Mouse (Mus musculus): ENCODE data around the gene Rassf6. TPM values are rescaled to one million over a fixed set of nuclear protein-coding genes. Genes with fewer than 3 reads are reported as not detected.
"Not testable (repeated sequence)": the region's sequence is repeated elsewhere in the genome, so short reads cannot be mapped to it uniquely, and the experiment has no call there.

Gene Rassf6
- polyA plus RNA-seq, 1 experiment from 2014 or later = not detected

DNA sequence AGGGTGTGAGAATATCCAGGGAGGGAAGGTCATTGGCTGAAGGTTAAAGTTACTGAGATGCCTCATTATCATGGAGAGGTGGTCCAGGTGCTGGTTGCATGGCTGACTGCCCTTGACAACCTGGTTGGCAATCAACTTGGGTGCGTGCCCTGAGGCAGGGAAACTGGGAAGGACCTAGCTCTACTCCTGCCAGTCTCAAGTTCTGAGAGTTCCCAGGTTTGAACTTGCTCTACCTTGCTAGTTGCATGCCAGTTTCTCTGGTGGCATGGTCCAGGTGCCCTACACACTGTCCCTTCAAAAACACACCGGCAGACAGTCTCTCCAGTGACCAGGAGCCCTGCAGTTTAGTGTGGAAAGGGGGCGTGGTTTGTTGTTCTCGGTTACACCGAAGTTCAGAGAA lies 7.0 kb upstream of the Rassf6 start:
- 81% methylated on average over 5 of the region's 5 CpGs for WGBS (ENCODE audit: missing documents)
- Histone ChIP-seq H3K27ac (no peak overlapping the region), H3K4me3 (ENCODE audit: inconsistent target) (no peak overlapping the region), H3K36me3 (ENCODE audit: inconsistent target) (no peaks in the 10 kb centered on the region), H3K79me2 (ENCODE audit: inconsistent target) (no peaks in the 10 kb centered on the region)

DNA sequence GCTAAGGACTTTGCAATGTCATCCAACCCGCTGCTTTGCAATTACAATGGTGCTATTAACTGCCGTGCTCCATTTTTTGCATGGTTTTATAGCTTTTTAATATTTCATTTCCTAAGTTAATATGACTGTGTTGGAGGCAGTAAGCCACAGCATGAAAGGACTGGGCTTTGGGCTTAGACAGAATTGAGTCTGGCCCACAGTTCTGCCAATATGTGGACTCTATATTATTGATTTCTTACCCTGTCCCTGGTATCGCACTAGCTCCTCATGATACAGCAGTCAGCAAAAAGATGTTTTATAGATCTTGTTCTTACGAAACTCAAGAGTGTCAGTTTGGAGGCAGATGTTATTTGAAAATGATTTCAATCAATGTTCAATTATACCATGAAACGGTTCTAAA lies 5.9 kb upstream of the Rassf6 start:
- Histone ChIP-seq H3K4me3 (ENCODE audit: inconsistent target) (no peak overlapping the region), H3K36me3 (ENCODE audit: inconsistent target) (no peaks in the 10 kb centered on the region), H3K79me2 (ENCODE audit: inconsistent target) (no peaks in the 10 kb centered on the region), H3K27ac (no peak overlapping the region)
- 96% methylated on average over 5 of the region's 5 CpGs for WGBS (ENCODE audit: missing documents)

DNA sequence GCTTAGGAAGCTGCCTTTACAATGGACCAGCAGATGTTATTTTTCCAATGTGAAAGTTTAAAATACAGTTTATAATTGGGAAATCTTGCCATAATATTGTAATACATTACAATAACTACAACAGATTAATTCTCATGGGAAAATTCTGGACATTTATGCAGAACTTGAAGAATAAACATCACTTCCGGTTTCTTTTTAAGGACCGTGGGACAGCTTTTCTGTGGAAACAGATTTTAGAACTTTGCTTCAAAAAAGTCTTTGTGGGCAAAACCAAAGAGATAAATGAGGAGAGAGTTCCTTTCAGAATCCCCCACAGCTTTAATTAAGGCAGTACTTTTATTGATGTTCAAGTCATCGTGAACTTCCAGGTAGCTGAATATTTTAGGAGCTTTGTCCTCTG lies 5.1 kb upstream of the Rassf6 start:
- Histone ChIP-seq H3K79me2 (ENCODE audit: inconsistent target) (no peaks in the 10 kb centered on the region), H3K36me3 (ENCODE audit: inconsistent target) (no peaks in the 10 kb centered on the region), H3K27ac (no peak overlapping the region), H3K4me3 (ENCODE audit: inconsistent target) (no peak overlapping the region)
- 81% methylated on average over 3 of the region's 3 CpGs for WGBS (ENCODE audit: missing documents)

DNA sequence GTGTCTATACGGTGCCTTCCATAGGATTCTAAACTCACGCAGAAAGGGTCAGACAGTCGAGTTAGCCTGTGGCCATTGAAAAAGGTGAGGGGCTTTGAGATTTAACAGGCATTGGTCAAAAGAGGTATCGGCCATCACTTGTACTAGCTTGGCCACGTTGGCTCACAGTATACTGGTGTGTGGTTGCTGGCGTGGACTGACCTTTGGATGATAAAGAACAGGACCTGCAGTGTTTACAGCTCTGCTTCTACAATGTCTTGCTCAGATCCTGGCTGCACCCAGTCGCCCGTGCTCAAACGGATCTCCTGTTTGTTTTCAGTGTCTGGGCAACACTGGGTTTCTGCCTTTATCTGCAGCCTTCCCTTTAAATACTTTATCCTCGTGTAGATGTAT lies 757 bp upstream of the Rassf6 start:
- Histone ChIP-seq H3K79me2 (ENCODE audit: inconsistent target) (no peaks in the 10 kb centered on the region), H3K4me3 (ENCODE audit: inconsistent target) (no peak overlapping the region), H3K27ac (no peak overlapping the region), H3K36me3 (ENCODE audit: inconsistent target) (no peaks in the 10 kb centered on the region)
- 88% methylated on average over 10 of the region's 10 CpGs for WGBS (ENCODE audit: missing documents)

DNA sequence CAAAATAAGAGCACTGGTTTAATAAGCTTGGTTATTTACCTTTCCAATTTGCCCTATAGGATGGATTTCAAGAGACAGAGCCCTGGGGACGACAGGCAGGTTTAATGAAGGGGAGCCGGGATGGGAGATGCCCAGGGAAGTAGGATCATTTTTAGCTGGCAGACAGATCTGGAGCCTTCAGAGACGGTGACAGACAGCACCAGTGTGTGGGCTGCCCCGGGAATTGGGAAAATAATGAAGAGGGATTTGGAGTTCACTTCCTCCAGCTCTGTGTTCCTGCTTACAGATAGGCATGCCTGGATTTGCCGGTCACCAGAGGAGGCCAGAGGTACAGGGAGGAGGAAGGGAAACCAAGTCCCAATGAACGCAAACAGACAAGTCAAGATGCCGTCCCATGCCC lies 5.6 kb downstream of the Rassf6 start:
- no peaks in the 10 kb centered on the region for H3K79me2 ChIP-seq (ENCODE audit: inconsistent target)
- no peak overlapping the region for H3K4me3 ChIP-seq (ENCODE audit: inconsistent target)
- WGBS (ENCODE audit: missing documents) = 91% methylated on average over 7 of the region's 7 CpGs
- no peaks in the 10 kb centered on the region for H3K36me3 ChIP-seq (ENCODE audit: inconsistent target)
- no peak overlapping the region for H3K27ac ChIP-seq

DNA sequence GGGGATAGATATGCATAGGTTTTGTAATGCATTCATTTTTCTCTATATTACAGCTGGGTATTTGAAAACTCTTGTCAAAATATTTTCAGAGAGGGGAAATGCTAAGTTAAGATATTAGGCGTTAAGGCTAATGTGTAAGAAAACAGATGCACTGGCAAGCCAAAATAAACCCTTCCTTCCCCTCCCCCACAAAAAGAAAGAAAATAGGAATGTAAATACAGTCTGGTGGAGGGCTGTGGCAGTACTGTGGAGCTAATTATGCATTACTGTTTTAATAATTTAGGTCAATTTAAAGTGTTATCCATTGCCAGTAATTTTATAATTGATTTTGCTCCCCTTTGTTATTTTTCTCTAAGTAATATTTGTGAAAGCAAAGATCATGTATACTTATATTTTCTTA lies 11.9 kb downstream of the Rassf6 start:
- no peaks in the 10 kb centered on the region for H3K79me2 ChIP-seq (ENCODE audit: inconsistent target)
- no peaks in the 10 kb centered on the region for H3K36me3 ChIP-seq (ENCODE audit: inconsistent target)
- WGBS (ENCODE audit: missing documents) = 100% methylated on average over 1 of the region's 1 CpGs
- no peak overlapping the region for H3K27ac ChIP-seq
- H3K4me3 ChIP-seq (ENCODE audit: inconsistent target) = no peak overlapping the region

DNA sequence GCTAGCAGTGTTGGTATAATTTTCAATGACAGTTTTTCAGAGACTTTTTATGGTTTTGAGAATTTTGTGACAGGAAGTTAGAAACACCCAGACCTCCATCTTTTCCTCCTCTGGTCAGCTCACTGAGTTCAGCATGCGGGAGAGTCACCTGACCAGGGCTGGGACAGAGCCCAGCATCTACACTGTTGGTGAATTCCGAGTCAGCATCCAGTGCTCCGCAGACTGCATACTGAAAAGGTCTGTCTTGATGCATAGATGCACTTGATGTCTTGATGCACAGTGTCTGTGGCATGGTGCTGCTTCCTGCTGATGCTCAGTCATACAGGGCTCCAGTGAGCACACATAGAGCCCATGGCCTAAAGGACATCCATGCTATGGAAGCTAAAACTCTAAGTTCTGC lies 12.4 kb downstream of the Rassf6 start:
- Histone ChIP-seq H3K36me3 (ENCODE audit: inconsistent target) (no peaks in the 10 kb centered on the region), H3K79me2 (ENCODE audit: inconsistent target) (no peaks in the 10 kb centered on the region), H3K4me3 (ENCODE audit: inconsistent target) (no peak overlapping the region), H3K27ac (no peak overlapping the region)
- 85% methylated on average over 3 of the region's 3 CpGs for WGBS (ENCODE audit: missing documents)

DNA sequence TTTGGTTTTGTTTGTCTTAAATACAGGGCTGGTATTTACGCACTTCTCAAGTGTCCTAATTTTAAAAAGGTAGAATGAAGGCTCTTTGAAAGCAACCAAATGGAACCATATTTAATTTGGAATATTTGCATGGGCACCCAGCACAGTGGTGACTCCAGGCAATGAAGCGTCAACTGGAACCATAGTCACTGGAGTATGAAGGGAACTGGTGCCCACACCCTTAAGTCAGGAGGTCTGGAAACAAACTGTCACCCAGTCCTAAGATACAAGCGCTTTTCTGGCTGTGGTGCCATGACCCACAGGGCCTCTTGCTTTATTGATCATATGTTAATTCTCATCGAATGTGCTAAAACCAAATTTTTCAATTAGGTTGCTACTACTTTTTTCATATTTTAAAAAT lies 13.0 kb downstream of the Rassf6 start:
- Histone ChIP-seq H3K36me3 (ENCODE audit: inconsistent target) (no peaks in the 10 kb centered on the region), H3K27ac (no peak overlapping the region), H3K79me2 (ENCODE audit: inconsistent target) (no peaks in the 10 kb centered on the region), H3K4me3 (ENCODE audit: inconsistent target) (no peak overlapping the region)
- WGBS (ENCODE audit: missing documents) = 97% methylated on average over 4 of the region's 4 CpGs

DNA sequence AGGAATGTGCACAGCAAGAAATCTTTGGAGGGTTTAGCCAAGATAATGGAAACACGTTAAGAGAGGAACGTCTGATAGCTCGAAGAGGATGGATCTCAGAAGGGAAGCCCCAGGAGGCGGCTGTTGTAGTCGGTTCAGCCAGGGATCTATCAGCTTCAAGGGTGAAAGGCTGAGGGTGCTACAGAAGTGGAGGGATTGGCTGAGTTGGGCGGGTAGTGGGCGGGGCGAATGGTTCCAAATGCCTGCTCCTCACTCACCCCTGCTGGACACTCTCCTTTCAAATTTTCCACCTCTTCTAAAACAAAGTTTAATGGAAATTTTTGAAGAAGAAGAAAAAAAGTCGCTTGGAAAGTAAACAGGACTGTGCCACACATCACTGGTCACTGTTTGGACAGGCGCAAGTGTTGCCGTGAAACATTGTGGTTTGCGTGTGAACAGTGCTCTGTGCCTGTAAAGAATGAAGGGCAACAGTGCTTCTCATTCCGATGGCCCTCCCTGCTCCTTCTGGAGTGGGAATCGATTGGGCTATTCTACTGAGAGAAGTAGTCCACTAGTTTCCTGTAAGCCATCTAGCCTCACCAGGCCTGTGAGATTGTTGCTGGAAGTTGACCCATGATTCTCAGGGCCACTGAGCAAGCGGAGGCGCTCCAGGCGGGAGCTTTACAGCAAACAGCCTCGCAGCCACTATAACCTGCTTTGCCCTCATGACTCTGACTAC lies 15.6 kb downstream of the Rassf6 start:
- 97% methylated on average over 16 of the region's 18 CpGs for WGBS (ENCODE audit: missing documents)
- no peak overlapping the region for H3K27ac ChIP-seq
- H3K4me3 ChIP-seq (ENCODE audit: inconsistent target) = no peak overlapping the region
- no peaks in the 10 kb centered on the region for H3K79me2 ChIP-seq (ENCODE audit: inconsistent target)
- no peaks in the 10 kb centered on the region for H3K36me3 ChIP-seq (ENCODE audit: inconsistent target)

DNA sequence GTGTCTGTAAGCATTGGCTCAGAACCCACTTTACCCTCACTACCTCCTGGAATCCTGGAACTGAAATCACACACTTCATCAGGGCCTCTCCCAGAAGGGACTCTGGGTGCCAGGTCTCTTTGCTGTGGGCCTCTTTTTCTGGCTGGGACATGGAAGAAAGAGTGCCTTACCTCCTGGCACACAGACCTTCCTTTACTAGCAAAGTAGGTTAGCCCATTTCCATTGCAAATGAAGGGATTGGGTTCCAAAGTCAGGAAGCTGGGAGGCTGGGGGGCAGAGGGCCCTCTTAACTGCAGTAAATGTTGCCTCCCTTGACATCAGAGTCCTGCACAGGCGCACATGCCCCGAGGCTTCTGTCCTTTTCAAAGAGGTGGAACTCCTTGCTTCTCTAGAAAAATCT lies 17.2 kb downstream of the Rassf6 start:
- no peaks in the 10 kb centered on the region for H3K36me3 ChIP-seq (ENCODE audit: inconsistent target)
- 88% methylated on average over 2 of the region's 2 CpGs for WGBS (ENCODE audit: missing documents)
- no peaks in the 10 kb centered on the region for H3K79me2 ChIP-seq (ENCODE audit: inconsistent target)
- no peak overlapping the region for H3K4me3 ChIP-seq (ENCODE audit: inconsistent target)
- H3K27ac ChIP-seq = no peak overlapping the region

DNA sequence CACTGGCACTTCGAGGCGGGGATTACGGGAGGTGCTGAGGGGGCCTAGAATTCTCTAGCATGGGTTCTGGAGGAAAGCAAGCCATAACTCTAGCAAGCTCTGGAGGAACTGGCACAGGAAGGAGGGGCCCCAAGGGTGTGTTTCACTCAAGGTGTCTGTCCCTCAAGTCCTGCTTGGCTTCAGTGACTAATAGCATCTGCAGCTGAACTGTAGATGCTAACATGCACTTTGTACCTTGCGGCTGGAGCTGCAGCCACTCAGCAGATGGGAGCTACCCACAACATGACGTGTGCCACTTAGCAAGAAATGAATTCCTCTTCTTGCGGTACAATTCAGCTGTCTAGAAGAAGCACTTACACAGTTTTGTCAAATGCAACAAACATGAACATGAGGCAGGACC lies 18.7 kb downstream of the Rassf6 start:
- H3K79me2 ChIP-seq (ENCODE audit: inconsistent target) = no peaks in the 10 kb centered on the region

DNA sequence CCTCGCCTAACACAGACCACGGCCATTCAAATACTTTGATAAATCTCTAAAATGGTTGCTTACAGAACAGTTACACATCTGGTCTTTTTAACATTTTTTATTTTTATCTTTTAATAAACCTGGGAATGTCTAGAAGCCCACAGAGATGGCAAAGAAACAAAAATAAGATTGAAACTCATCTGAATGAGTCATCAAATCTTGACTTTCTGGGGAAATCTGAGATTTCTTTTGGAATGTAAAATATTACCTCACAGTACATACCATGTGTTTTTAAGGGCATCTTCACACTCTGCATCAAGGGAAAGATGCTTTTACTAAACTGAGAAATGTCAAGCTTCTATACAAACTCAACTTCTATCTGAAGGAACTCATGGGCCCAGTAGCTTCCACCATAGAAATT lies 19.1 kb downstream of the Rassf6 start:
- H3K36me3 ChIP-seq (ENCODE audit: inconsistent target) = no peaks in the 10 kb centered on the region
- WGBS (ENCODE audit: missing documents) = 94% methylated on average over 2 of the region's 2 CpGs
- H3K4me3 ChIP-seq (ENCODE audit: inconsistent target) = no peak overlapping the region
- no peak overlapping the region for H3K27ac ChIP-seq
- H3K79me2 ChIP-seq (ENCODE audit: inconsistent target) = no peaks in the 10 kb centered on the region

More for the DNA sequence above, 18.7 kb downstream of the Rassf6 start:
- Histone ChIP-seq H3K36me3 (ENCODE audit: inconsistent target) (no peaks in the 10 kb centered on the region), H3K4me3 (ENCODE audit: inconsistent target) (no peak overlapping the region), H3K27ac (no peak overlapping the region)
- 92% methylated on average over 6 of the region's 6 CpGs for WGBS (ENCODE audit: missing documents)

DNA sequence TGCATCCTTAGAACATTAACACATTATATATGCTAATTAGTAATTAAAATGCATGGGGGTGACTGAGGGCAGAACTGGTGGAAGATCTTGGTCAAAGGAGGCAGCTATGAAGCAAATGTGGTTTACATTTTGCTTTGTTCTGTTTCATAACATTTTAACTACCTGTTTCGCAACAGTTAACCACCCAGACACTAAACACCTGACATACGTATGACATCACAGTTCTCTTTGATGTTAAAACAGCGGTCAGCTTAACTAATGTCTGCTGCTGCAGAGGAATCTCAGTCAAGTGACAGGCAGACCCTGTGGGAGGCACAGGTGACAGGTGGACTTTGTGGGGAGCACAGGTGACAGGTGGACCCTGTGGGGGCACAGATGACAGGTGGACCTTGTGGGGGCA lies 22.6 kb downstream of the Rassf6 start:
- no peaks in the 10 kb centered on the region for H3K36me3 ChIP-seq (ENCODE audit: inconsistent target)
- H3K79me2 ChIP-seq (ENCODE audit: inconsistent target) = no peaks in the 10 kb centered on the region
- 52% methylated on average over 3 of the region's 3 CpGs for WGBS (ENCODE audit: missing documents)
- no peak overlapping the region for H3K4me3 ChIP-seq (ENCODE audit: inconsistent target)
- no peak overlapping the region for H3K27ac ChIP-seq

DNA sequence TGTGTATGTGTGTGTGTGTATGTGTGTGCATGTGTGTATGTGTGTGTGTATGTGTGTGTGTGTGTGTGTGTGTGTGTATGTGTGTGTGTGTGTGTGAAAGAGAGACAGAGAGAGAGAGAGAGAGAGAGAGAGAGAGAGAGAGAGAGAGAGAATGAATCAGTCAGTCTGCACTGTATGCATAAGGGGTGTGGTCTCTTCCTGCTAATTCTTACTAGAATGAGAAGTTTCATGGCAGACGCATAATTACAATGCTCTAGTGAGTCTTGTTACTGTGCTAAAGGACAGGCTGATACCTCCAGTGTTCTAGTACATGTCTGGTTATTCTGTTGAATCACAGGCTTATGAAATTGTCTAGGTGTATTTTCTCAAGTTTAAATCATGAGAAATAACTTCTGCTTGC lies 27.7 kb downstream of the Rassf6 start:
- 64% methylated on average over 1 of the region's 1 CpGs for WGBS (ENCODE audit: missing documents)
- H3K4me3 ChIP-seq (ENCODE audit: inconsistent target); H3K79me2 ChIP-seq (ENCODE audit: inconsistent target); H3K27ac ChIP-seq; H3K36me3 ChIP-seq (ENCODE audit: inconsistent target): not testable (repeated sequence)

DNA sequence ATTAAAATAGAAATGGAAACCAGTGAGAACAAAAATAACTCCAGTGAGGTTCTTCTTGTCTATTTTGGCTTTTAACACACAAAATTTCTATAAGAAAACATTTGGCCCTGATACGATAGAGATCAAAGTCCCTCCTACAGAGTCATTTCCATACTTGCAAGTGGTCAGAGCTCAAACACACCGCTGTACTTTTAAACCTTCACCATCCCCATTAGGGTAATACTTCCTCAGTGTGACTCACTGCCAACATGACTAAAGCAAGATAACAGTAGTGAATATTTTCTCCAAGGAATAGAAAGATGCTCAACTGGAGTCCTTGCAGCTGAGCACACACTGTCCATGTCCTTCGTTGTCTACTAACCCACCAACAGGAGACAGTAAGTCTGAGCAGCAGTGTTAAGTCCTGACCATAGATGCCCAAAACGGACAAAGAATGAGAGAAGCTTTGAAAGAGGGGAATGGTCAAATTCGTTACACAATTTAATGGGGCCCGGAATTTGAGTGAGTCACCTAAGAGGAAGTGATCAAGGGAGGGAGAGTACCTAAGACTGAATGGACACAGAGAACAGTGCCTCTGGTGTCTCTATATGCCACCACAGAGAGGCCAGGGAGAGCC lies 28.4 kb downstream of the Rassf6 start:
- H3K27ac ChIP-seq = peak overlapping the region; percentile 5; the same call in 1 of the 2 replicates
- H3K4me3 ChIP-seq (ENCODE audit: inconsistent target) = no peak overlapping the region
- WGBS (ENCODE audit: missing documents) = 29% methylated on average over 6 of the region's 6 CpGs

DNA sequence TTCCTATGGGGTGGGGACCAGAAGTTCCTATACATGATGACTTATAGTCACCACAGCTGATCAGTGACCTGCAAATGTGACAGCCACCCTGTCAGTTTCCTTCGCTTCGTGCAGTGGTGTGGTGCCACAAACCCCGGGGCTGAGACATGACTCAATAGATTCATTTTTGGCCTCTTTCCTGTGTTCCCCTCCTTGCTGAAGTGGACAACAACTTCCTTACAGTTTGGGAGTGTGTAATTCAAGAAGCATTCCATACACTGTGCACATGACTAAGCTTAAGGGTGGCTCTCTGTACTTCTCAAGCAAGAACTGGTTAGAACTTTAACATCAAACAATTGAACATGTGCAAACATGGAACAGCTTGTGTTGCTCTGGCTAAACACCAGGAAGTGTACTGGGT lies 29.1 kb downstream of the Rassf6 start:
- WGBS (ENCODE audit: missing documents) = 14% methylated on average over 3 of the region's 3 CpGs
- no peaks in the 10 kb centered on the region for H3K79me2 ChIP-seq (ENCODE audit: inconsistent target)
- no peak overlapping the region for H3K4me3 ChIP-seq (ENCODE audit: inconsistent target)
- H3K27ac ChIP-seq = peak overlapping the region; percentile 5; the same call in 1 of the 2 replicates
- H3K36me3 ChIP-seq (ENCODE audit: inconsistent target) = no peaks in the 10 kb centered on the region

More for the DNA sequence above, 28.4 kb downstream of the Rassf6 start:
- Histone ChIP-seq H3K36me3 (ENCODE audit: inconsistent target) (no peaks in the 10 kb centered on the region), H3K79me2 (ENCODE audit: inconsistent target) (no peaks in the 10 kb centered on the region)
